ENCODE assay signal across 8 mouse cellular contexts in genomic region chr4:43000141-43000986, GRCm38 (mm10). TPM values are rescaled to one million over a fixed set of nuclear protein-coding genes. Genes with fewer than 3 reads are reported as not detected.
DNase-seq lines count a peak whose midpoint lies in the region; ATAC-seq lines count a peak whose summit lies in the region.
"Not testable (repeated sequence)": the region's sequence is repeated elsewhere in the genome, so short reads cannot be mapped to it uniquely, and the experiment has no call there.

TSS of gene Vcp (minus strand) at chr4:43000507.

- intact Hi-C loops in left cerebral cortex, postnatal 14 days (cut with DNase I), result not testable (repeated sequence)

- H3K9ac ChIP-seq in intestine, embryonic 14.5 days (ENCODE audit: low read length), result peak within 1 kb of the TSS; percentile 94

- H3K36me3 ChIP-seq in intestine, embryonic 14.5 days (ENCODE audit: control insufficient read depth, insufficient read depth, low read length), result peaks cover 11% of the 10 kb centered on the region

- H3K27ac ChIP-seq in intestine, embryonic 14.5 days (ENCODE audit: low read depth), result peak within 1 kb of the TSS; percentile 99

- peak; percentile 94 to 95 for DNase-seq in adrenal gland, adult 18-20 months (ENCODE audit: low spot score in 2 of 2)
- DNase-seq in embryo, embryonic 11 days, result peak; percentile 99
- peak; percentile 99 for DNase-seq in gastrocnemius, postnatal 25 days
- peak; percentile 97 for DNase-seq in intestine, embryonic 14.5 days (ENCODE audit: low spot score)
- DNase-seq in left cerebral cortex, postnatal 14 days (ENCODE audit: low spot score in 2 of 2), result peak; percentile 99 to 100
- DNase-seq in mesoderm, embryonic 11.5 days (ENCODE audit: low read depth, low spot score), result peak; percentile 99
- DNase-seq in right cerebral cortex, postnatal 36 days (ENCODE audit: low spot score in 2 of 2), result peak; percentile 98 to 99
- DNase-seq in yolk sac, embryonic 10.5 days (ENCODE audit: low spot score), result peak; percentile 100

- H3K4me3 ChIP-seq in intestine, embryonic 14.5 days (ENCODE audit: low read depth, low read length), result peak within 1 kb of the TSS; percentile 97

- not testable (repeated sequence) for H3K9me3 ChIP-seq in intestine, embryonic 14.5 days (ENCODE audit: control insufficient read depth, low read length)

- peak within 1 kb of the TSS; percentile 96 for H3K4me2 ChIP-seq in intestine, embryonic 14.5 days (ENCODE audit: low read length)

- WGBS in intestine, embryonic 14.5 days, result under 1% methylated on average over 46 of the region's 56 CpGs

- peak; percentile 97 for ATAC-seq in intestine, embryonic 14.5 days (replicated peaks; ENCODE audit: low FRiP score, low TSS enrichment, low read depth)

- H3K4me1 ChIP-seq in intestine, embryonic 14.5 days (replicated peaks; ENCODE audit: control insufficient read depth, insufficient read depth, low read length), result peaks cover 17% of the 10 kb centered on the region

- not testable (repeated sequence) for H3K27me3 ChIP-seq in intestine, embryonic 14.5 days (replicated peaks; ENCODE audit: control insufficient read depth, insufficient read depth, low read length)

RNA-seq across cellular contexts. Expression of gene Vcp, which starts in this region (rescaled TPM):
- total RNA-seq in adrenal gland, adult 18-20 months (2021), result 100 to 1,000 TPM; 267 to 341 TPM
- 100 to 1,000 TPM; 219 to 236 TPM for total RNA-seq in gastrocnemius, postnatal 25 days (2021)
- 481 and 510 TPM in 2 replicates for polyA plus RNA-seq in intestine, embryonic 14.5 days (2014; fragmentation: Nextera tagmentation; extraction: Ambion mirVana)
- 100 to 1,000 TPM; 223 to 226 TPM for total RNA-seq in left cerebral cortex, postnatal 14 days (2021)

Comparison
In these comparisons a context has a peak if more than half of its experiments do, and no peak if none do; other contexts are left out.
1. Peak in every context shown above with its lines: DNase-seq, ATAC-seq, H3K4me3 ChIP-seq and H3K27ac ChIP-seq.